Mouse (Mus musculus): ENCODE results near the gene Shisa5.

Gene Shisa5

DNA sequence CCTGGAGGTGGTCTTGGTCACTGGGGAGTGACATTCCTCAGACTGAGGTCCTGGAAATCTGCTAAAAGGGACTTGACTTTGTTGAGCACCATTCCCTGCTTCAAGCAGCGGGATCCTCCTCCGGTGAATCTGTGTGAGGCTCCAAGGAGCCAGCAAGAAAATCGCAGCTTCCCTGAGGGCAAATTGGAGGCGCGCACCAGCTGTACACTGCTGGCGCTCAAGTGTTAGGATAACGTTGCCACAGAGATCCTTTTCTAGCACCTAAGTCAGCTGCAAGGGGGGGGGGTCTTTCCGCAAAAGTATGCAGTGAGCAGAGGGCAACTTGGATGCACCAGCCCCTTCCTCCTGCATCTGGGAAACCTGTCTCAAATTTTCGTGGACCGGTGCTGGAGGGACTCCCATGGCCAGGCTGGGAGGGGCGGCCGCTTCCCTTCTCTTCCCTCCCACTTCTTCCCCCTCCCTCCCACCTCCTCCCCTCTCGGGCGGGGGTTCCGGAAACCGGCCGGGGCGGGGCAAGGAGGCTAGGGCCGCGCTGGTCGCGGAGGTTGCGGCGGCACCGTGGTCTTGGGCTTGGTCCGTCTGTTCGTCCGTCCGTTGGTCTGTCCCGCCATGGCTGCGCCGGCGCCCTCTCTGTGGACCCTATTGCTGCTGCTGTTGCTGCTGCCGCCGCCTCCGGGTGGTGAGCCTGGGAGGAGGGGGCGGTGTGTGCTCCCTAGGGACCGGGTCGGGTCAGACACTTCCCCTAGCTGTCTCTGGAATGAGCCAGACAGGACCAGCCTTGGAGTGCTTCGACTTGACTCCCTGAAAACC lies at the start of gene Shisa5:
TSS of gene Shisa5 (plus strand) at position 480 of the 810 bp plus-strand sequence.
- DNase-seq (ENCODE audit: low spot score in 2 of 2) = peak in 1 of 2 experiments; percentile 51

DNA sequence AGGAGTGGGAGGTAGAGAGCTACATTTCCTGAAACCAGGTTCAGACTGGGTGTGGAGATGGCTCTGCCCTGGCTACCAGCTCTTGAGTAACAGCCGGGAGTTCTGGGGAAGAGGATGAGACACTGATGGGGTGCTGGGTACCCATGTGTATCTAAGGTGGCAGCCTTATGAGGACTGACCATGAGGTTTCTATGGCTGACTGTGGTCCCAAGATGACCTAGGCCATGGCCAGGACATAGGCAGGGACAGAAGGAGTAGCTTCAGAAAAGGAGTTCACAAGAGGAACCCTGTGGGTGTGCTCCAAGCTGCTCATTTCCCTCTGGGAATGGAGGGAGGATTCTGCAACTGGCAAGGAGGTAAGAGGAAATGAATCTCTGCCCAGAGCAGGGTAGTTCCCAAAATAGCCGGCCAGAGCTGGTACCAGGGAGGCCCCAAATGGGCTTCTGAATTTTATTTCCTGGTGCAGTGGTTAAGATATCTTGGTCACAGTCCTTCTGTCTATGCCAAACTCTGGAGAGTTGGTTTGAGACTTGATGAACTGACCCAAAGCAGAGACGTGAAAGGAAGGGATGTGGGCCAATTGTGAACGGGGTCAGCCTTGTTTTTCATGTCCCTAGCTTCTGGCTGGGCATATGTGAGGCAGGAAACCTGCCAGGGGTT lies 48.4 kb upstream of the Shisa5 start:
- no peak for DNase-seq (ENCODE audit: low spot score in 2 of 2)

DNA sequence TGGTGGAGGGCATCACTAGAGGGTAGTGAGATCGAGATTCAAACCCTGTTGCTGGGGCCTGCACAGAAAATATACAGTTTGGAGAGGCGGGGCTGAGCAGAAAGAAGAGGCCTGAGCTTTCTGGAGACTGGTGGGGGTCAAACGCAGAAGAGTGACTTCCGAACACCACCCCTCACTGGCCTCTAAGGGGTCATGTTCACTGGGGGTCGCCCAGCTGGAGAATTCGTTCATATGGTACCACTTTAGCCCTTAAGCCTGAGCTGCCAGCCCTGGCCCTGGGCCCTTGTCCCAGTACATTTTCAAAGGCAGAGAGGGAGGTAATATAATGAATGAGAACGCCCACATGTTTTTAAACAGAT lies 47.9 kb upstream of the Shisa5 start:
- no peak for DNase-seq (ENCODE audit: low spot score in 2 of 2)

DNA sequence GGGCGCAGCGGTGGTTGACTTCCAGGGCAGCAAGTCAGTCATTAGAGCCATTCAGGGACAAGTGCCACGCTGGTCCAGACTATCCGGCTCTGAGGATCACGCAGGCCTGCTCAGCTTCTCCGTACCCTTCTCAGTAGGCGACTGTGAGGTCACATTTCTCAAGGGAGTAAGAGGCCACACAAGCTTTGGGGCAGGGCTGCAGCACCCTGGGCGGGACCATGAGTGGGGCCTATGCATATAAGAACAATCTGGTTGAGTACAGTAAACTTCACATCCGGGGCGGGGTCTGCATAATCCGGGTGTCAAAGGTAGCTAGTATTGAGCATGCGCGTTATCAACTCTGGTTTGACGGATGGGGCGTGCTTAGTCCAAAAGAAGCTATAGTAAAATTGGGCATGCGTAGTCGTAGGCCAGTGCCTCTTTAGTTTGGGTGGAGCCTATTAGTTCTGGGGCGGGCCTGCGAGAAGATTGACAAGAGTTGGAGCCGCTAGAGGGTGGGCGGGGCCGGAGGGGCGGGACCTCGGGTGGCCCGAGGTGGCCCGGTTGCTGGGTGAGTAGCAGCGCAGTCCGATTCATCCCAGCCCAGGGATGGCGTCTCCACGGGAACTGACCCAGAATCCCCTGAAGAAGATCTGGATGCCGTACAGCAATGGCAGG lies 46.8 kb upstream of the Shisa5 start, which contains the start of gene Pfkfb4:
TSS of gene Pfkfb4 (plus strand) at position 351 of the 657 bp plus-strand sequence.
- peak; percentile 90 to 96 for DNase-seq (ENCODE audit: low spot score in 2 of 2)

DNA sequence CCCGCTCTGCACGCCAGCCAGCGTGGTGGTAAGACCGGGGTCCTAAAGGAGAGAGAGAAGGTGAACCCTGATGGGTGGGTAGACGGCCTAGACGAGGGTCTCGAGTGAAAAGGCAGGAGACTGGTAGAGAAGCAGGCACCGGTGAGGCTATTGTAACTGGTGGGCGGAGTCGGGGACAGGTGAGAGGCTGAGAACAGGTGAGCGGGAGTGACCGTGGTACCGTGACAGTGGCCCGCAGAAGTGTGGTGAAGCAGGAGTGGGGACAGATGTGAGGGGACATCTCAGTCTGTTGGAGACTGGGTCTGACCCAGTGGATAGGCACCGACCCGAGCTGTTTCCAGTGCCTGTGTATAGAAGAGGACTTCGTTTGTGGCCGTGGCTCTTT lies 46.3 kb upstream of the Shisa5 start:
- DNase-seq (ENCODE audit: low spot score in 2 of 2) = no peak

DNA sequence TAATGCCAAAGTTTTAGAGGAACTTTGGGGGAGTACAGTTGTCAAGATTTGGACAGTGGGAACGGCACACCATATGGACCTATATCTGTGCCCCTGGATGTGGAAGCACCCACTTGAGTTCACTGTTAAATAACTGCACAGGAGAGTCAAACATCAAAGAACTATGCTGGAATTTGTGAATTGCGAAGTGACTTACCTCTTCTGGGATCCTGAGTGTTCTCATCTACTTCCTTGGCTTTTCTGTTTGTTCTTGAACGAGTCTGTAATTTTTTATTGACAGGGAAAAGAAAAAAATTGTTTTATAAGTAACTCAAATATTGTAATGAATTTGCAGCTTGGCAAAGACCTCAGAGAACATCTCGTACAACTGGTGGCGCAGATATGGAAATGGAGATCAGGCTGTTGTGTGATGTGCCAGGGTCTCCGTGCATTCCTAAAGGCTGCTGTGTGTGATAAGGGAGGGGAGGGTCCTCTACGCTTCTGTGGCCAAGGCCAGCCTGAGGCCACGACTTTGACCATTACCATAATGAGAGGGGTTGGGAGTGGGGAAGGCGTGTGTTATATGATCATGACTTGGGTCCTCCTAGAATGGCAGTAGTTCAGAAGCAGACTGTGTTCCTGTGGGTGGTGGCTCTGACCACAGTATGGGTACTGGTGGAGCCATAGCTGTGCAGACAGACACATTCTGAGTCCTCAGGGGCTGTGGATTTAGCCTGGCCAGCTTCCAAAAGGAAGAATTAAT lies 45.6 kb upstream of the Shisa5 start:
- no peak for DNase-seq (ENCODE audit: low spot score in 2 of 2)

DNA sequence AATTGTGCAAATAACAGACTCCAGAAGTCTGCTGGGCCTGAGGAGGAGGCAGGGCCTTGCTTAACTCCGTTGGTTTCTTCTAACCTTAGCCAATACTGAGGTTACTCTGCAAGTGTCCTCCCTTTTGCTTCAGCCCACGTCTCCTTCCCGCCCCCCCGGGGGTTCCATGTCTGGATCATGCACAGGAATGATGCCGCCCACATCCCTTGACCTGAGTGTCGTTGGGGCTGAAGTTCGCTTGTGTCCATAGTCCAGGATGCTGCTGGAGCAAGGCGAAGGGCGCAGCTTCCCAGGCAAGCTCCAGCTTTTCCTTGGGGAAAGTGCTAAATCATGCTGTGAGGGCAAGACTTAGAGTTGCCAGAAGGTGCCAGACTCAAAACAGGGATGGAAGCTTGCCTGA lies 42.0 kb upstream of the Shisa5 start:
- no peak for DNase-seq (ENCODE audit: low spot score in 2 of 2)

DNA sequence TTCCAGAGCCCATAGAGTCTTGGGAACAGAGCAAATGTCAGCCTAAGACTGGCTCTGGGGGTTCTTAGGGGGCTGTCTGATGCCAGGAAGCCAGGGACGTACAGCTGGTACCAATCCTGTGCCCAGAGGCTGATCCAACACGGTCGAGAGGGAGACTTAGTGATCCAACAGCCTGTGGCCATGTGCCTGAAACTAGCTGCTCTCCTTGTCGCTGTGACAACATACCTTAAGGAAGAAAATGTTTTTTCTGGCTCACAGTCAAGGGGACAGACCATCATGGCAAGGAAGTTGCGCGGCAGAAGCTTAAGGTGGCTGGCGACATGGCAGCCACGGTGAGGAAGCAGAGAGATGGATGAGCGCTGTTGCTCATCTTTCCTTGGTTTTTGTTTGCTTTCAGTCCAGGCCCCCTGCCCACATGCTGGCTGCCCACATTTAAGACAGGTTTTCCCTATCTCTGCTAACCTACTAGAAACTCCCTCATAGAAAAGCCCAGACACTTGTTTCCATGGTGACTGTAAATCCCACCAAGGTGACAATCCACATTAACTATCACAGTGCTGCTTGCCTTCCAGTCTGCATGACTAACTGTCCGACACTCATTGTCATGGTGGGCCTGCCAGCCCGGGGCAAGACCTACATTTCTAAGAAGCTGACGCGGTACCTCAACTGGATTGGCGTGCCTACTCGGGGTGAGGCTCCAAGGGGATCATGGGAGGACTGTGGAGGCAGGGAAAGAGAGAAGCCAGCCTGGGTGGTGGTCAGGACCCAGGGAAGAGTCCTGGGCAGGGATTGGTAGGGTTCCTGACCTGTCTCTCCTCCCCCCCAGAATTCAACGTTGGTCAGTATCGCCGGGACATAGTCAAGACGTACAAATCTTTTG lies 39.8 kb upstream of the Shisa5 start:
- DNase-seq (ENCODE audit: low spot score in 2 of 2) = no peak

DNA sequence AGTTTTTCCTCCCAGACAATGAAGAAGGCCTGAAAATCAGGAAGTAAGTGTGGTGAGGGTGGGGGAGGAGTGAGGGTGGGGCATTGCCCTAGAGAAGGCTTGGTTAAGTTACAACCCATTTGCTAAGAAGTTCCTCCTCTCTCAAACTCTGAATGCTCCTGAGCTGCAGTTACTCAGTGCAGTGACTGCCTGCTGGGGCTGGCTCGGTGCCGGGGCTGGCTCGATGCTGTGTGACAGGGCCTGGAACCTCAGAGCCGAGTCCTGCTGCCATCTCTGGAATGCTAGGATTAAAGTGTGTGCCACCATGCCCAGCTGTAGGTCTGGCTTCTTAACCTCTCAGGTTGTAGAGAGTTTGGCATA lies 39.2 kb upstream of the Shisa5 start:
- DNase-seq (ENCODE audit: low spot score in 2 of 2) = no peak

DNA sequence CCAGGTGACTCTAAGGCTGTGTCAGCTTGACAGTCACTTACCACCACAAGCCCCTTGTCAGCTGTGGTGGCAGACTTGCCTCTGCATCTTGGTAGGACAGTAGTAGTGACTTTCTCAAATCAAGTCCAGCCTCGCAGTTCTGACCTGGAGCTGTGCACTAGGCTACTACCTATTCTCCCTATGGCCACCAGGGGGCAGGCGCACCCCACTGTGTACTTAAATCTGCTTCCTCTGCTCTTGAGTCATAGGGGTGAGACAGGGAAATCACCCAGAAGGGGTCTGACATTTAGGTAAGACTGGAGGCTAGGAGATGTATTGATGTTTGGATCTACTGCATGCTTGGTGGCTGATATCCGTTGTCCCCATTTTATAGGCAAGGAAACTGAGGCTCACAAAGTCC lies 37.6 kb upstream of the Shisa5 start:
- DNase-seq (ENCODE audit: low spot score in 2 of 2) = peak in 1 of 2 experiments; percentile 56

DNA sequence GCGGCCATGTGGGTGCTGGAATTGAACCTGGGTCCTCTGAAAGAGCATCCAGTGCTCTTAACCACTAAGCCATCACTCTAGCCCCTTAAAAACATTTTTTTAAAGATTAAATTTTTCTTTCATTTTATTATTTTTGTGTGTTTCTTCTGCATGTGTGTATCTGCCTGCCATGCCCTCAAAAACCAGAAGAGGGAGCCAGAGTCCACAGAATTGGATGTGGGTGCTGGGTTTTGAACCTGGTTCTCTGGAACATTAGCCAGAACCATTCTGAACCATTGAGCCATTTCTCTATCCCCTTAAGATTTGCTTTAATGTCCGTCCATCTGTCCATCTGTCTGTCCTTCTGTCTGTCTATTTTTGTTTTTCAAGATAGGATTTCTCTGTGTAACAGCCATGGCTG lies 35.2 kb upstream of the Shisa5 start:
- DNase-seq (ENCODE audit: low spot score in 2 of 2) = no peak

DNA sequence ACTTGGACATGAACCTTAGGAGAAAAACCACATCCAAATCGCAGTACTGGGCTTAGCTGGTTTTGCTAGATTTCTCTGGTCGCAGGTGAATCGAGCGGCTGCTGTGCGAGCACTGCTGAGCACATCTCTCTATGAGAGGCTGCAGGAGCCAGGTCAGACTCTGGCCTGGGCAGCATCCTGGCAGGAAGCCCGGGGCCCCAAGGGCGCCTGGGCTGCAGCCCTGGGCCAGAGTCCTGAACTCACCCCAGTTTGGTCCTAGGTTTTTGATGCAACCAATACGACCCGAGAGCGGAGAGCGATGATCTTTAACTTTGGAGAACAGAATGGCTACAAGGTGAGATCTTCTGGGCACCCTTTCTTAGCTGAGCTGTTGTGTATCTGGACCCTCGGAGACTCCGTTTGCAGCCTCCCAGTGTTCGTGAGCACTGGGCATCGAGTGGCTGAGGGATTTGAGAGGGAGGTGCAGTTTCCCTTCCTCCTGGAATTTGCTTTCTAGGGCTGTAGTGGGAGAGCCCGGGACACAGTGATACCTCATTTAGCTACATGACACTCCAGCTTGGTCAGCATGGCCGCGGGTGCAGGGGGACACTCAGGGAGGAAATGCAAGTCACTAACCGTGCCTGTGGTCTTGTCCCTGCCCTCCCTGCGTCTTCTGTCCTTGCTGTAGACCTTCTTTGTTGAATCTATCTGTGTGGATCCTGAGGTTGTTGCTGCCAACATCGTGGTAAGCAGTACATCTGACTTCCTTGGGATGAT lies 31.2 kb upstream of the Shisa5 start:
- no peak for DNase-seq (ENCODE audit: low spot score in 2 of 2)

DNA sequence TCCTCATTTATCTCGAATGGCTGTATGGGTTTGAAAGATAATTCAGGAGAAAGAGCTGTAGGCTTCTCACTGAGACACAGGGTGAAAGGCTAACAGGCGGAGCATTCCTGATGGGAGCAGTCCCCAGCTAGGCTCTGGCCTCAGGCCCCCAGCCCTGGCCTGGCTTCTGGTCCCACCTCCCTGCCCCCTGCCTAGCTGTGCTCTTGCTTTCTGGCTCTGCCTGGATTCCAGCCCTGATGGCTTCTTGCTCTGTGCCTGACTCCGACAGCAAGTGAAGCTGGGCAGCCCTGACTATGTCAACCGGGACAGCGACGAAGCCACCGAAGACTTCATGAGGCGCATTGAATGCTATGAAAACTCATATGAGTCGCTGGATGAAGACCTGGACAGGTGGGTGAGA lies 30.3 kb upstream of the Shisa5 start:
- DNase-seq (ENCODE audit: low spot score in 2 of 2) = no peak

DNA sequence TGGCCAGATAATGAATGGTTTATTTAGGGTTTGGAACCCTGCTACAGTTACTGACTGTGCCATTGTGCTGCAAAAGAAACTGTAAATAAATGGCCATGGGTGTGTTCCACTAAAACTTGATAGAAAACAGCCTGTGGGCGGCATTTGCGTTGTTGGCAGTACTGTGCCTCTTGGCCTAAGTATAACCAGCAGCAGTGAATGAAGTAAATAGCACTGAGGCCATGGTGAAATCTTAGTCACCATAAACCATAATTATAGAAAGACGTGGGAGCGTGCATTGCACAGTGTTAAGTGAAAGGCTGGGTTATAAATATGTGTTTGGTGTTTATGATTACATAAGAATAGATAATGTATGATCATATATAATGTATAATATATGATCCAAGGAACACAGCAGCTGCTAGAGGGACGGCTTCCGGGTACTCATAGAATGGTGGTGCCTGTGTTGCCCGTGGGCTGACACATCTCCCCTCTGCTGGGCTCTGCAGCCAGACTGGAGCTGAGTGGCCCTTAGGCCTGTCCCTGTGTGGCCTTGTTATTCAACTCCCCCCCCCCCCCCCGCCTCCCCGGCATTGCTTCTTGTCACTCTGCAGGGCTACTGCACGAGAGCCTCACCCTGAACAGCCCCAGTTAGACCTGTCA lies 29.2 kb upstream of the Shisa5 start:
- no peak for DNase-seq (ENCODE audit: low spot score in 2 of 2)

DNA sequence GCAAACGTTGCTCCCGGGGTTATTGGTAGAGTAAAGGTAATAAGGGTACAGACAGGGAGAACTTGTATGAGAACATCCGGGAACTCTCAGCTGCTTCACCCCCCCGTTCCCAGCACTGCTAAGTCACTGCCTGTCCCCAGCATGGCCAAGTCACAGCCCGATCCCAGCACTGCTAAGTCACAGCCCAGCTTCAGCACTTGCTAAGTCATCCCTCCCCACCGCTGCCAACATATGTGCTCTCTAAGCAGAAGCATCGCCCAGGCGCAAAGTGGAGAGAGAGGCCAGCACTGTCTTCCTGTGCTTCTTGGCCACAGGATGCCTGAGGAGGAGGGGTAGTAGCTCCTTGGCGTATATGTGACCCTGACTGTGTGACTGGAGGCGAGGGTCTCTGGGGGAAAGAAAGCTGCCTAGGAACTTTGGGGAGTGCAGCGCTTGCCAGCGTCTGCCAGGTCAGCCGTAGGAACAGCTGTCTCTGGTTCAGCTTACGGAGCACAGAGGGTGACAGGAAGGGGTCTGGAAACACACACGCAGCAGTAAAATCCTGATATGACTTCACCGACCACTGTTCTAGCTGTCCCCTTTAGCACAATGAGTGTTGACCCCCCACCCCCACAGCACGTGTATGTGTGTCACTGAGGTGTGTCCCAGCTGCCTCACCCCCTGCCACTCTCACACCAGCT lies 28.6 kb upstream of the Shisa5 start:
- DNase-seq (ENCODE audit: low spot score in 2 of 2) = no peak

DNA sequence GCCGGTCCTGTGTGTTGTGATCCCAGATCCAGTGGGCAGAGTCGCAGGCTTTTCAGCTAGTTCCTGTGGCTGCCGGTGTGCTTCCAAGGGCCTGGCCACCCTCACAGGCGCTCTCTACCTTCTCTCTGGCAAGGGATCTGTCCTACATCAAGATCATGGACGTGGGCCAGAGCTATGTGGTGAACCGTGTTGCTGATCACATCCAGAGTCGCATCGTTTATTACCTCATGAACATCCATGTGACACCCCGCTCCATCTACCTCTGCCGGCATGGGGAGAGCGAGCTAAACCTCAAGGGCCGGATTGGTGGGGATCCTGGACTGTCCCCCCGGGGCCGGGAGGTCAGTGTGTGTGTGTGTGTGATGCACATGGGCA lies 28.1 kb upstream of the Shisa5 start:
- no peak for DNase-seq (ENCODE audit: low spot score in 2 of 2)

DNA sequence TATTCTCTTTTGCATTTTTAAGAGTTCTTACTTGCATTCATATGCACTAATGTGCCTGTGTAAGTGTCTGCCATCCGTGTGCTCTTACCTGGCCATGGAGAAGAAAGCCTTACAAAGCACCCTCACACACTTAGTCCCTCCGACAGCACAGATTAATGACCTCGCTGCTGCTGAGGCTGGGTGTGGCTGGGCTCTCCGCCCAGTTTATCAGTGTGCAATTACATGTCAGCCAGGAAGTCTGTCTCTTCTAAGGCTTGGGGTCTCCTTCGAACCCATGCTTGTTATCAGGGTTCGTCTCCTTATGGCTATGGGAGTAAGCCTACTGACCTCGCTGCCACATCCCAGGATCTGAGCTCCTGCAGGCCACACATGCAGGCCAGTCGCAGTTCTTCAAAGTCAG lies 23.0 kb upstream of the Shisa5 start:
- DNase-seq (ENCODE audit: low spot score in 2 of 2) = no peak

DNA sequence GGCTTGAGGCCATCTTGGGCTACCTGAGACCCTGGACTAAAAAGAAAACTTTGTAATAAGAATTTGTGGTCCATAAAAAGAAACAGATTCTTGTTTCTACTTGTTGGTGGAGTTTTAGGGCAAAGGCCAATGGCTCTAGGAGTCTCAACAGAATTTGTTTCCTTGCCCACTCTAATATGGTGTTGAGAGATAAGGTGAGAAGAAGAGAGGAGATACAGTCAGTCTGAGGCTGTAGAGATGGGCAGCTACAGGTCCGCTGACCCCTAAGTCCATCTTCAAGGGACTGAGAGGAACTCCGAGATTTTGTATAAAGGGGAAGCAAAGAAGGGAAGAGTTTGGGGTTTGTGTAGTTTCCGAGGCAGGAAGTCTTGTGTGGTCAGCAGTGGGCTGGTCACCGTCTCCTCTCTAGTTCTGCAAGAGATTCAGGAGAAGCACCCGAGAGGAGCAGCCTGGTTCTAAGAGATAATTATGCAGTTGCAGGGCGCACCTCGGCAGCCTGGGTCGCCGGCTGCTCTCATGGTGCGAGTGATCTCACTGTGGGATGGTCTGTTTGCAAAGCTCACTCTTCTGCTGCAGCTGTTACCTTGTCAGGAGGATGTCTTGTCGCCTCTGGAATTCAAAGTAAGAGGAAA lies 21.3 kb upstream of the Shisa5 start:
- DNase-seq (ENCODE audit: low spot score in 2 of 2) = no peak

DNA sequence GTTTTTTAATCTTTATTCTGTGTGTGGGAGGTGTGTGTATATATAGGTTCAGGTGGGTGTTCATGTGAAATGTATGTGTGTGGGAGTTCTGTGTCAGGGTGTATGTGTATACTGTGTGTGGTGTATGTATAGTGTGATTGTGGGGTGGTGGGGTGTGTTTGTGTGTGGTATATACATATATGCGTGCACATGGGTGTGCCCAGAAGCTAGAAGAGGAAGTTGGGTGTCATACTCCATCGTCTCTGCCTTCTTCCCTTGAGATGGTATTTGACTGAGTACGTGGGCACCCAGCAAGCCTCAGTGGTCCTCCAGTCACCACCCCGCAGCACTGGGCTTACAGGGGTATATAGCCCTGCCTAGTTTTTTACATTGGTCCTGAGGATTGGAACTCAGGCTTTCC lies 16.9 kb upstream of the Shisa5 start:
- DNase-seq (ENCODE audit: low spot score in 2 of 2) = no peak

All from frontal cortex, postnatal 10 days (tissue).